Mouse (Mus musculus): ENCODE results near the gene Chp2. TPM values are rescaled to one million over a fixed set of nuclear protein-coding genes. Genes with fewer than 3 reads are reported as not detected.
A peak's percentile ranks its signal among the peaks of the same experiment; 100 is the strongest.

Gene Chp2
- 1.7 and 2.1 TPM in 2 replicates for polyA plus RNA-seq (2015; fragmentation: Nextera tagmentation; extraction: Ambion mirVana)

DNA sequence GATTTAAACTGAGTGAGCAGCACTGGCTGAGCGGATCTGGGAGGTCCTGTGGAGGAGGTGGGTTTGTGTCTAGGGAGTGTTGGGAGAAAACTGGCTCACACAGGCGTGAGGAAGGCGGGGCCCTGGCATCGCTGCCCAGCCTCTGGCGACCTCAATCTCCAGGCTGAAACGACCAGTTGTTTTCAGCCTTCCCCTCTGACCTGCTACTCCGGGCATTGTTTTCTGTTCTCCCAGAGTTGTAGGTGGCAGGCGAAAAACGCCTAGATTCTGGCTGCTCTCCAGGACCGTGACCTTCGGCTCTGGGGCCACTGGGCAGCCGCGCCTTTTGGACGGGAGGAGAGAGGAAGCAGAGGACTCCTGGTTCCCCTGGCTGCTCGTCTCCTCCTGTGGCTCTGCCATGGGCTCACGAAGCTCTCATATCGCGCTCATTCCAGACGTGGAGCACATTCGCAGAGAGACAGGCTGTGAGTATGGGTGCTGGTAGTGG lies at the start of gene Chp2:
Chp2 (plus strand) TSS at position 182 of the 487 bp plus-strand sequence.
- Histone ChIP-seq H3K9me3 (no peaks in the 10 kb centered on the region), H3K4me1 (peaks cover 6% of the 10 kb centered on the region), H3K9ac (0 out of 2 replicates have a peak within 1 kb of the TSS, but pooled peaks have one; percentile 8), H3K27ac (no peak within 1 kb of the TSS), H3K36me3 (no peaks in the 10 kb centered on the region), H3K27me3 (no peaks in the 10 kb centered on the region), H3K4me2 (peak within 1 kb of the TSS; percentile 51), H3K4me3 (peak within 1 kb of the TSS; percentile 28)
- ATAC-seq (ENCODE audit: borderline replicate concordance, extremely low read depth, low FRiP score, low TSS enrichment), result peak; percentile 33; the same call in 1 of the 2 replicates
- 21% methylated on average over 20 of the region's 20 CpGs for WGBS

DNA sequence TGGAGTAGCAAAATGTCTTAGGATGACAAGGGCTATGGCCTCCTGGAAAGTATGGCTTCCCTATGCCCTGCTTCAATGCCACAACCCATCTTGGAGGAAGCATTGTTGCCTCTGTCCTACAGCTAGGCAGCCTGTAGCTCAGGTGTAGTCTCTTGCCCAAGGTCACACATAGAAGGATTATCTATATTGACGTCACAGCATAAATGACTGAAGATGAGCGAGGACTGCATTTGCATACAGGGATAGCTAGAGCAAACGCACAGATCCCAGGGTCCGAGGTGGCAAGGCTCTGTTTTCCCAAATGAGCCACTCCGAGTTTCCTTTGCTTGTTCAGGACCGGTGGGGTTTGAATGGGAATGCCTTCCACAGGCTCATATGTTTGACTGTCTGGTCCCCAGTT lies 48.6 kb upstream of the Chp2 start:
- H3K4me3 ChIP-seq, result no peak overlapping the region
- peaks cover 49% of the 10 kb centered on the region for H3K36me3 ChIP-seq
- ATAC-seq (ENCODE audit: borderline replicate concordance, extremely low read depth, low FRiP score, low TSS enrichment), result no peak
- WGBS, result 79% methylated on average over 6 of the region's 6 CpGs
- H3K9me3 ChIP-seq, result no peaks in the 10 kb centered on the region
- no peak overlapping the region for H3K4me2 ChIP-seq
- H3K4me1 ChIP-seq, result no peaks in the 10 kb centered on the region
- H3K27me3 ChIP-seq, result no peaks in the 10 kb centered on the region
- H3K27ac ChIP-seq, result no peak overlapping the region
- H3K9ac ChIP-seq, result no peak overlapping the region

DNA sequence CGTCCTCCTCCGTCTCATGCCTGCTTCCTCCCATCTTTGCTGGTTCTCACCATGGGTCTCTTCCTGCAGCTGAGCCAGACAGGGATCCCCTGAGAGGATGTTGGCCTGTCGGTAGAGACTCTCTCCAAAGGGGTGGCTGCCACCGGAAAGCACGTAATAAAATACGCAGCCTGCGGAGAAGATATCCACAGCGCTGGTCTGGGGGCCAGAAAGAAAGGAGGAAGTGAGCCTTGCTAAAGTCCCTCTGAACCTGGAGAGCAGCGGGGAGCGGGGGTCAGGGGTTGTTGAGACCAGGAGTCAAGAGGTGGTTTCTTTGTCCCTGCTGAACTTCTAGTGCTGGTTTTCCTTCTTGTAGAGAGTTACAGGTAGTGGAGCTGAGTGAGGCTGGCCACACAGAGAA lies 47.7 kb upstream of the Chp2 start:
- no peak overlapping the region for H3K9ac ChIP-seq
- H3K27ac ChIP-seq, result no peak overlapping the region
- no peaks in the 10 kb centered on the region for H3K4me1 ChIP-seq
- H3K4me3 ChIP-seq, result no peak overlapping the region
- H3K9me3 ChIP-seq, result no peaks in the 10 kb centered on the region
- no peaks in the 10 kb centered on the region for H3K27me3 ChIP-seq
- ATAC-seq (ENCODE audit: borderline replicate concordance, extremely low read depth, low FRiP score, low TSS enrichment), result no peak
- H3K36me3 ChIP-seq, result peaks cover 40% of the 10 kb centered on the region
- WGBS, result 63% methylated on average over 10 of the region's 10 CpGs
- no peak overlapping the region for H3K4me2 ChIP-seq

DNA sequence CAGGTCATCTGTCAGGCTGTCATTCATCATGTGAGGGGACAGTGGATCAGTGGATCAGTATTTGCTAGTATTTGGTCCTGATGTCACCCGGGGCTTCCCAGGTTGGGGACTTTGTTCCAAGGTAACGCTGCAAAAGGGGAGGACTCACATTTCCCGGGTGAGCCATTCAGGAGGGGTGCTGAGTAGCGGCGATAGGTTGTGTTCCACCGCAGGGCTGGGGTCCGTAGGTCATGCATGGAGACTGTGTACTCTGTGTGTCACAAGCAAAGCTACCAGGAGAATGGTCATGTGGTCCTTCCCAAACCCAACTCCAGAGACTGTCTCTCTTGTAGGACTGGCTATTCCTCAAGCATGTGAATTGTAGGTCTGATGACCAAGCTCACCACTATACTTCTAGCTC lies 38.6 kb upstream of the Chp2 start:
- no peaks in the 10 kb centered on the region; the same call in 1 of the 2 replicates for H3K4me1 ChIP-seq
- no peak overlapping the region for H3K4me3 ChIP-seq
- 90% methylated on average over 7 of the region's 7 CpGs for WGBS
- H3K36me3 ChIP-seq, result no peaks in the 10 kb centered on the region
- H3K27ac ChIP-seq, result no peak overlapping the region
- no peaks in the 10 kb centered on the region for H3K27me3 ChIP-seq
- ATAC-seq (ENCODE audit: borderline replicate concordance, extremely low read depth, low FRiP score, low TSS enrichment), result no peak
- no peak overlapping the region for H3K4me2 ChIP-seq
- no peaks in the 10 kb centered on the region for H3K9me3 ChIP-seq
- no peak overlapping the region for H3K9ac ChIP-seq

DNA sequence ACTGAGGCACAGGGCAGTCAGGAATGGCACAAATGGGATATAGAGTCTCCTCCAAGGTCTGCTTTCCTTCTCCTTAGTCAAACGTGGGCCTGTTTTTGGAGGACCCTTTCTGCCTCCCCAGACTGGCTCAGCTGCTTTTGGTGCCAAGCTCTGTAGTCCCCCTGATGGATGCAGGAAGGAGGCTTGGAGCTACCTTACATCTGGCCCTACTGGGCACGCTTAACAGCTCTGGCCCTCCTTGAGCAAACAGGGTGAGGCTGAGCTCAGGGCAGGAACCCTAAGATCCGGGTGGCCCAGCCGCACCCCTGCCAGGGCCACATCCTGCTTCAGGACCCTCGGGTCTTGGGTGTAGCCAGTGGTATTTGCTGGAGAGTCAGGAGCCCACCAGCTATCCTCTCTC lies 34.7 kb upstream of the Chp2 start:
- no peaks in the 10 kb centered on the region for H3K9me3 ChIP-seq
- no peaks in the 10 kb centered on the region for H3K36me3 ChIP-seq
- no peaks in the 10 kb centered on the region; the same call in 1 of the 2 replicates for H3K4me1 ChIP-seq
- H3K4me3 ChIP-seq, result no peak overlapping the region
- no peak overlapping the region for H3K27ac ChIP-seq
- WGBS, result 57% methylated on average over 5 of the region's 5 CpGs
- H3K4me2 ChIP-seq, result no peak overlapping the region
- H3K9ac ChIP-seq, result no peak overlapping the region
- no peak for ATAC-seq (ENCODE audit: borderline replicate concordance, extremely low read depth, low FRiP score, low TSS enrichment)
- H3K27me3 ChIP-seq, result no peaks in the 10 kb centered on the region

DNA sequence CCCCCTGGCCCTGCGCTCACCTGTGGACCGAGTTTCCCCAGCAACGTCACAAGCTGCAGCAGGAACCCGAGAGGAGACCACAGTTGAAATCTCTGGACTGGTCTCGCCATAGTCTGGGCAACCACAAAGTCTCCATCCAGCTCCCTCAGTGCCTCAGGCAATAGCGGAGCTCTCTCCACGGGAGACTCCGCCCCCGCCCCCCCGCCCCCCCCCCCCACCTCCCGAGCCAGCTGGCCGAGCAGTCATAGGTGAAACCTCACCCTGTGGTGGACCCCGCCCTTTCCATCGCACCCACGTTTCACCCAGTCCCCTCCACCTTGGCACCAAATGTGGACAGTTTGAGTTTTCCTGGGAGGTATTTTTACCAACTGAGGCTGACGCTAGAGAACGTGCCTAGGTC lies 33.3 kb upstream of the Chp2 start, which contains the start of gene Ern2:
Ern2 (minus strand) TSS at position 165 of the 400 bp plus-strand sequence.
- Histone ChIP-seq H3K27ac (no peak within 1 kb of the TSS), H3K27me3 (no peaks in the 10 kb centered on the region), H3K4me2 (0 out of 2 replicates have a peak within 1 kb of the TSS, but pooled peaks have one; percentile 8), H3K4me1 (no peaks in the 10 kb centered on the region; the same call in 1 of the 2 replicates), H3K9me3 (no peaks in the 10 kb centered on the region), H3K9ac (no peak within 1 kb of the TSS), H3K4me3 (no peak within 1 kb of the TSS), H3K36me3 (no peaks in the 10 kb centered on the region)
- 14% methylated on average over 17 of the region's 17 CpGs for WGBS
- ATAC-seq (ENCODE audit: borderline replicate concordance, extremely low read depth, low FRiP score, low TSS enrichment), result no peak

DNA sequence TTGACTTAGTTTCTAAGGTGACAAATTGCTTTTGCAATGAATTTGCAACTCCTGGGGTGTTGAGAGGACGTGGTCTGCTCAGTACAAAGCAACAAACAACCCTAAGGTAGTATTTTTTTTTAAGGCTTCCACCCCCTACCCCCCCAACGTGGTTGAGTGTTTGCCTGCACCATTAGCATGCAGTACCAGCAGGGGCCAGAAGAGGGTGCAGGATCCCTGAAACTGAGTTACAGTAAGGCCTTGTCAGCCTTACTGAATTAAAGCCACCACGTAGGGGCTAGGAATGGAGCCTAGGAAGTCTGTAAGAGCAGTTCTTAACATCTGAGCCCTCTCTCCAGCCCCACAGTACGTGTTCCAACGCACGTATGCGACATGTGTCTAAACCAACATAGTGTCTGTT lies 29.8 kb upstream of the Chp2 start:
- H3K9ac ChIP-seq, result no peak overlapping the region
- no peaks in the 10 kb centered on the region for H3K27me3 ChIP-seq
- no peaks in the 10 kb centered on the region for H3K36me3 ChIP-seq
- no peak overlapping the region for H3K4me3 ChIP-seq
- WGBS, result 30% methylated on average over 7 of the region's 7 CpGs
- no peaks in the 10 kb centered on the region for H3K9me3 ChIP-seq
- H3K4me2 ChIP-seq, result no peak overlapping the region
- ATAC-seq (ENCODE audit: borderline replicate concordance, extremely low read depth, low FRiP score, low TSS enrichment), result no peak
- no peak overlapping the region for H3K27ac ChIP-seq
- H3K4me1 ChIP-seq, result no peaks in the 10 kb centered on the region; the same call in 1 of the 2 replicates

DNA sequence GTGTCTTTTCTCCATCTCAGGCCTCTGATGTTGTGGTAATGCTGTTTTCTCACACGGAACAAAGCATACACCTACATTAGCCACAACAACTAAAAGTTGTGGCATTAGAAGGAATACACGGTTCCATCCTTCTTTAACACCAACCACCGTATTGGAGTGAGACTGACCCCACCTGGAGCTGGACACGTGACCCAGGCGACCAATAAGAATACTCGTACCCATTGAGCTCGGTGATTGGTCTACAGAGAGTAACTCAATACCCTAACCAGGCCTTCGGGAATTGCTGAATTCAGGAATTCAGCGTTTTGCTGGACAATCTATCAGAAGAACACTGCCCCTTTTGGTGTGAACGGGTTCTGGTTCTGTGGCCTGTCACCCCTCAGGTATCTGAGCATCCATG lies 28.2 kb upstream of the Chp2 start:
- Histone ChIP-seq H3K4me3 (no peak overlapping the region), H3K27me3 (no peaks in the 10 kb centered on the region), H3K4me1 (no peaks in the 10 kb centered on the region), H3K9me3 (no peaks in the 10 kb centered on the region), H3K9ac (no peak overlapping the region), H3K27ac (no peak overlapping the region), H3K36me3 (no peaks in the 10 kb centered on the region), H3K4me2 (no peak overlapping the region)
- no peak for ATAC-seq (ENCODE audit: borderline replicate concordance, extremely low read depth, low FRiP score, low TSS enrichment)
- 63% methylated on average over 10 of the region's 10 CpGs for WGBS

DNA sequence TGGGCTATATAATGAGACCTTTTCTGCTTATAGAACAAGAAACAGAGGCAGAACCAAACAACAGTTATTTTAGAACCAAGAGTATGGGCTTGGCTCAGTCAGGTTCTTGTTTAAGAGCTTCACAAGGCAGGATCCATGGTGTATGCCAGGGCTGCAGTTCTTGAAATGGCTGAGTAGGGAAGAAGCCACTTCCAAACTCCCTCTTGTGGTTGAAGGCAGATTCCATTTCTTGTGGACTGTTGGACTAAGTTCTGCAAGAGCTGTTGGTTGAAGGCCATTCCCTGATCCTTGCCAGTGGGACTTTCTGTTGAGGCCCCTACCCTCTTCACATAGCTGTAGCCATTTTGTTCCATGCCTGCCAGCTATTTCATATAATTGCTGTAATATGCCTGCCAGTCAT lies 25.4 kb upstream of the Chp2 start:
- Histone ChIP-seq H3K27ac (no peak overlapping the region), H3K4me3 (no peak overlapping the region), H3K9me3 (no peaks in the 10 kb centered on the region), H3K4me2 (no peak overlapping the region), H3K9ac (no peak overlapping the region), H3K4me1 (no peaks in the 10 kb centered on the region), H3K36me3 (no peaks in the 10 kb centered on the region), H3K27me3 (no peaks in the 10 kb centered on the region)
- ATAC-seq (ENCODE audit: borderline replicate concordance, extremely low read depth, low FRiP score, low TSS enrichment), result no peak

DNA sequence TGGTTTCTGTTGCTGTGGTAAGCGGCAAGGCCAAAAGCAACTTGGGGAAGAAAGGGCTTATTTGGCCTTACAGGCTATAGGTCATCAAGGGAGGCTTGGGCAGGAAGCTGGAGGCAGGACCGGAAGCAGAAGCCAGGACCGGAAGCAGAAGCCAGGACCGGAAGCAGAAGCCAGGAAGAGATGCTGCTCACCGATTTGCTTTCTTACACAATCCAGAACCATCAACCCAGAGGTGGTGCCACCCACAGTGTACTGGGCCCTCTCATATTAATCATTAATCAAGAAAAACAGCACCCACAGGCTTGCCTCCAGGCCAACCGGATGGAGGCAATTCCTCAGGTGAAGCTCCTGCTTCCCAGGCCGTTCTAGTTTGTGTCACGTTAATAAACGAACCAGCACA lies 22.5 kb upstream of the Chp2 start:
- no peak overlapping the region for H3K27ac ChIP-seq
- WGBS, result 74% methylated on average over 9 of the region's 9 CpGs
- no peaks in the 10 kb centered on the region for H3K4me1 ChIP-seq
- H3K36me3 ChIP-seq, result no peaks in the 10 kb centered on the region
- H3K27me3 ChIP-seq, result no peaks in the 10 kb centered on the region
- ATAC-seq (ENCODE audit: borderline replicate concordance, extremely low read depth, low FRiP score, low TSS enrichment), result no peak
- H3K9me3 ChIP-seq, result no peaks in the 10 kb centered on the region
- no peak overlapping the region for H3K9ac ChIP-seq
- H3K4me2 ChIP-seq, result no peak overlapping the region
- no peak overlapping the region for H3K4me3 ChIP-seq

DNA sequence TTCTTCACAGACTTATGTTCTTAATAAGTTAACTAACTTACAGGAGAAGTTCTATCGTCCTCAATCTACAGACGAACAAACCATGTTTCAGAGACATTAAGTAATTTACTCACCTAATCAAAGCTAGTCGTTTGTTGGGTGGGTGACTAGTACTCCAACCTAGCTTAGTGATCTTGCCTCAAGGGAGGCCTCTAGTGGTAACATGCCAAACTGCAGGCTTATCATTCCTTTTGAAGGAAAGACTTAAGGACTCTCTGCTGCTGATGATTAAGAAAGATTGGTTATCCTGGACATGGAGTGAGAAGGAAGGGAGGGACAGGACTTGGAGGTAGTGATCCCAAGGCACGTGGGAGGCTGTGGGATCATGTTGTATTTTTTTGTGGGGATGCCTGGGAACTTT lies 22.0 kb upstream of the Chp2 start:
- Histone ChIP-seq H3K4me2 (no peak overlapping the region), H3K9ac (no peak overlapping the region), H3K4me1 (no peaks in the 10 kb centered on the region), H3K36me3 (no peaks in the 10 kb centered on the region), H3K27me3 (no peaks in the 10 kb centered on the region), H3K27ac (no peak overlapping the region), H3K4me3 (no peak overlapping the region), H3K9me3 (no peaks in the 10 kb centered on the region)
- no peak for ATAC-seq (ENCODE audit: borderline replicate concordance, extremely low read depth, low FRiP score, low TSS enrichment)
- 26% methylated on average over 4 of the region's 4 CpGs for whole genome bisulfite sequencing

DNA sequence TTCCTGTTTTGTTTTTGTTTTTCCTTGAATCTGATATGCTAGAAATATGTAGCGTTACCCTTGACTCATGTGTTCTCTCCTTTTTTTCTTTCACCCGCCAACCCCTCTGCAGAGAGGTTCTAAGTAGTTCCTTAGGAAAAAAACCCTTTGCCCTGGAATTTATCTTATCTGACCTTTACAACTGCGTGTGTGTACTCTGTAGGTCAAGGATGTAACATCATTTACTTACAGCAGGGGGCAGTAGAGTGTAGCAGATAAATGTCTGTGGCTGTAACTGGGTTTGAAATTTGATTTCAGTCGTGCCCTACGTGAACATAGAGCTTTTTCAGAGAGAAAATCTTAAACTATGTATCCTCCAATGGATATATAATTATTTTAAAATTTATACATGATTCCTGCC lies 20.0 kb upstream of the Chp2 start:
- 19% methylated on average over 5 of the region's 5 CpGs for WGBS
- Histone ChIP-seq H3K4me3 (no peak overlapping the region), H3K9me3 (no peaks in the 10 kb centered on the region), H3K4me2 (no peak overlapping the region), H3K36me3 (no peaks in the 10 kb centered on the region), H3K9ac (no peak overlapping the region), H3K27me3 (no peaks in the 10 kb centered on the region), H3K4me1 (no peaks in the 10 kb centered on the region), H3K27ac (no peak overlapping the region)
- no peak for ATAC-seq (ENCODE audit: borderline replicate concordance, extremely low read depth, low FRiP score, low TSS enrichment)

DNA sequence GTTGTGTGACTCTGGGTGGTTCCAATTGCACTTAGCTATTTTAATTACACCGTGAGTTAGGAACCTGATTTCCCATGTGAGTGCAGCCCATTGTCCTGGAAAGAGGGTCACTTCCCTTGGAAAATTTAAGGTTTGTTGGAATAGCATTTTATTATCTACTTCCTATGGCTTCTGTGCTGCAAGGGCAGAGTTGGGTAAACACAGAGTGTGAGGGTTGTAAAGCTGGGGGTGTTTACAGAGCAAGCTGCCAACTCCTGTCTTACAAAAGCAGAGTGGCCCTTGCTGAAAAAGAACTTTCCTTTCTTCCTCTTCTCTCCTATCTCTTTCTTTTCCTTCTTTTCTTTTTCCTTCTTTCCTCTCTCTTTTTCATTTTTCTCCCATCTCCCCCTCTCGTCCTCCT lies 15.4 kb upstream of the Chp2 start:
- Histone ChIP-seq H3K36me3 (no peaks in the 10 kb centered on the region), H3K9ac (no peak overlapping the region), H3K4me3 (no peak overlapping the region), H3K27me3 (no peaks in the 10 kb centered on the region), H3K4me1 (no peaks in the 10 kb centered on the region), H3K9me3 (no peaks in the 10 kb centered on the region), H3K4me2 (no peak overlapping the region), H3K27ac (no peak overlapping the region)
- WGBS, result 16% methylated on average over 2 of the region's 2 CpGs
- ATAC-seq (ENCODE audit: borderline replicate concordance, extremely low read depth, low FRiP score, low TSS enrichment), result no peak

Data from lung, embryonic 15.5 days (tissue).